Mouse (Mus musculus) ovary, adult 18-20 months (tissue): Measurements from ENCODE around the gene Rcan1.
"Not testable (repeated sequence)": the region's sequence is repeated elsewhere in the genome, so short reads cannot be mapped to it uniquely, and the experiment has no call there.

Experiments
- DNase-seq: peaks from one replicate; pipeline ENCODE4 v3.0.0; 2022; ENCODE audit warnings: low spot score, mixed read lengths

Rcan1 gene

DNA sequence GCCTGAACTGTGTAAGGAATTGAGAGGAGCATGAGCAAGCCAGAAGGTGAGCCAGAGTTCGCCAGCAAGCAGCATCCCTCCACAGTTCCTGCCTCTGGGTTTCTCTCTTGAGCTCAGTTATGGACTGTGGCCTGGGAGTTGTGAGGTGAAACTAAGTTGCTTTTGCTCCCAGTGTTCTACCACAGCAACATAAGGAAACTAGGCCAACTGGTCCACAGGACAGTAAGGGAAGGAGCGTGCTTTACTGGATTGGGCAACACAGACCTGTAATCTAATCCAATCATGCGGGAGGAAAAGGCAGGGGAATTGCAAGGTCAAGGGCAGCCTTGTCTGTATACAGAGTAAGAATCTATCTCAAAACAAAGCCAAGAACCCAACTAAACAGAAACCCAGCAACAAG lies 37.5 kb downstream of the Rcan1 start:
- DNase-seq, result no peak

DNA sequence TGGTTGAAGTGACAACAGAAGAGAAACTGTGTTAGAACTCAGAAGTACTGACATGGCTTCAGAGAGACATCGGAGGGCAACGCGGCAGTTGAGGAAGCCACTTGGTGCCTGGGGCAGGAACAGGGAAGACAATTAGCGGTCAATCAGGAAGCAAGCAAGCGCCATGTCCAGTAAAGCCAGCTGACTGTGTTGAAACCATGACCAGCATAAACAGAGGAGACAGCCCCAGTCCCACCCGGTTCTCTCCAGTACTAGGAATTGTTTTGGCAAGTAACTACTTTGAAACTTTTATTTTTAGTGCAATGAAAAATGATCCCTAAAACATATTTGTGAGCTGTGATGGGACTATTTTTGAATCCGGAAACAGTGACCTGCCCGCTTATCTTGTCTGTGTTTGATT lies 39.9 kb downstream of the Rcan1 start:
- DNase-seq, result no peak

DNA sequence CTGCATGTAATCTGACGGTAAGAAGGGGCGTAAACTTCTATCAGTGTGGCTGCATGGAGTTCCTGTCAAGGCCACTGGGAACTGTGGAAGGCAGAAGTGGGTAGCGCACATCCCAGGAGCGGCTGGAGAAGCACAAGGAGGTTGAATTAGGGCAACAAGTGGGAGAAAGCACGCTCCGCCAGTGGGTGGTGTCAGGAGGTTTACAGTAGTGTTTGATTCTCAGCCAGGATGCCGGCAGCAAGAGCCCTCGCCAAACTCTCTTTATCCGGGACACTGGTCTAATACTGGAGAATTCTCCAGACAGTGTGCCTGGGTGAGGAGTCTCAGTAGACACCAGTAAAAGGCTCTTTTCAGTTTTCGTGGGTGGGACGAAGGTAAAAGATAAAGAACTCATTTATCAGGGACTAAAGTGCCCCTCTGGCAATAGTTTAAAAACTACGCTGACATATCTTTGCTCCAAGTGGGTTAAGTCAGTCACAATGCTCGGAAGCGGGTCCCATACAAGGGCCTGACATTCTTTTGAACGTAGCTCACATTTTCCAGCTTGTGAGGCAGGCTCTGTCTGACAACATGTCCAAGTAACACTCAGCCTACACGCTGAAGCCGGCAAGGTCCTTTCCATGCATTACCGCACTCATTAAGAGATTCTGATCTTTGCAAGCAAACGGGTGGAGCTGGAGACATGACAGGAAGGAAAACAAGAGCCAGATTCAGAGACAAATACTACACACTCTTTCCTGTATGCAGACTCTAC lies 42.3 kb downstream of the Rcan1 start:
- peak; percentile 23 for DNase-seq

DNA sequence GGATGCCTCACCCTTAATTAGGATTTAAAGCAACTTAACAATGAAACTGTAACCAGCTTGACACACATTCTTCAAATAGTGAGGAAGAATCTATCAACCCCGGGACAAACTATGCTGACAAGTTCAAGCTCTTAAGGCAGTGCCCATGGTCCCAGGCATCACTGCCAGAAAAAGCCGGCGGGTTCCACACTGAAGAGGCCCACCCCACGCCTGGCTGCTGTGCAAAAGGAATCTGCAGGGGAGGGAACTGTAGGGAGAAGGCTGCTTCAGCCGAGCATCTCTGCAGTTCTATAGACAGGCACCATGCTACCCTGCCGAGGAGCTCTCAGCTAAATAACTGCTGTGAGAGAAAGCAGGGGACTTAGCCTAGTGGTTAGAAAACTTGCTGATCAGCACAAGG lies 44.0 kb downstream of the Rcan1 start:
- no peak for DNase-seq

DNA sequence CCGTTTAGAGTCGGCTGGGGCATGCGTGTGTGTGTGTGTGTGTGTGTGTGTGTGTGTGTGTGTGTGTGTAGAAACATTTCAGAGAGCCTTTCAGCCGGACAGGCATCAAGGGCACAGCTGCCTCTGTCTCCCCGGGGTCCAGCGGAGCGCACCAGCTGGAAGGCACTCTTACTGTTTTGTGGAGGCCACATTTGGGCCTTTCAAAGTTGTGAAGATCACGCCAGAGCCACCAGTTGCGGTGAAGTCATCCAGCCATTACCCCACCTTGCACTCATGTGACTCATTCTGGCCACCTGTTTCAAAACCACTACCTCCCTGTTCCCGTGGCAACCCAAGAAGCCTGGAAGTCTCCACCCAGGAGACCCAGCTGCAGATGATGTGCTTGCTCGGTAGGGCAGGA lies 44.8 kb downstream of the Rcan1 start:
- DNase-seq, result no peak

DNA sequence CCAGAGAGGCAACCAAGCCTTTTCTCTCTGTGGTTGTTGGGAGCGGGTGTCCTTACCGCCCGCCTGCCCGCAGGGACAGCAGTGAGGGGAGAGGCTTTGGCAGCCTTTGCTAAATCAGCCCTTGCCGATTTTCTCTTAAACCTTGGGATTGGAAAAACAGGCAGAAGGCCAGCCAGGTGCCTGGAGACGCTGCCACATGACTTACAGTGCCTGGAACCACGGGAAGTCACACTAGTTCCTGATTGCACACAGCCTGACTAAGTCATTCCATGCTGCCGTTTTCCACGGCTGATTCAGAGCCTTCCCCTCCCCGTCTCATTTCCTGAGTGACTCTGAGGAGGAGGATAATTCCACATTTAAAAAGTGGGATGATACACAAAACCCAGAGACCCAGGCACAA lies 47.3 kb downstream of the Rcan1 start:
- DNase-seq, result no peak

DNA sequence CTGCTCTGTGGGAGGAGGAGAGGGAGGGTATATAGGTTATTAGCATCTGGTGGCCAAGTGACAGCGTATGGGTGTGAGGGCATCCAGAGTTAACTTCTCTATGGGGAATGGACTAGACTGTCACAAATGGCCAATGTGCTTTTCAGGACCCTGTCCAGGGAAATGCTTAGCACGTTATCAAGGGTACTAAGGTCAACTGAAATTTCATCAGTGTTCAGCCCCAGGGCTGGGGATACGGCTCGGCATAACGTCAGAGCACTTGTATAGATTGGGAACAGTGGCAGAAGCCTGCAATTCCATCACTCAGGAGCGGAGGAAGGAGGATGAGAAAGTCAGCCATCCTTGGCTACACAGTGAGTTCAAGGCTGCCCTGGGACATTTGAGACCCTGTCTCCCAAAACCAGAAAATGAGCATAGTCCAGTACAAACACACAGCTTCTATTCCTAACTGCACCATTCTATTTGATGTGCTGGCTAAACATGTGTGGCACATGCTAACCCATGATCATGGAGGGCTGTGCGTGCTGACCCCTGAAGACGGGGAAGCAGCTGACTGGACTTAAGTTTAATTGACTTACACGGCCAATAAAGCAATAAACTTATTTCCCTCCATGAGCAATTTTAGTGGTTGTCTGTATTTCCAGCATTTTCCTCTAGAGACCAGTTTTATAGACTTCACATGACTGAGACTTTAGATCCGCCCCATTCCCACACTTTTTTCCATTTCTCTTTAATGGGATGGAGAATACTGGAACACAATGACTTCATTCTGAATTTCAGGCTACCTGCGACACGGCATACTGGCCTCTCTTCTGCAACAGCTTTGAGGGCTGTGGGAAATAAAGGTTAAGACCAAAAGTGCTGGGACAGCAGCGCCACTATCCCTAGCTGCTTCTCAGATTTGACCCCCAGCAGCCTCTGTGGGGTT lies 48.0 kb downstream of the Rcan1 start:
- no peak for DNase-seq

DNA sequence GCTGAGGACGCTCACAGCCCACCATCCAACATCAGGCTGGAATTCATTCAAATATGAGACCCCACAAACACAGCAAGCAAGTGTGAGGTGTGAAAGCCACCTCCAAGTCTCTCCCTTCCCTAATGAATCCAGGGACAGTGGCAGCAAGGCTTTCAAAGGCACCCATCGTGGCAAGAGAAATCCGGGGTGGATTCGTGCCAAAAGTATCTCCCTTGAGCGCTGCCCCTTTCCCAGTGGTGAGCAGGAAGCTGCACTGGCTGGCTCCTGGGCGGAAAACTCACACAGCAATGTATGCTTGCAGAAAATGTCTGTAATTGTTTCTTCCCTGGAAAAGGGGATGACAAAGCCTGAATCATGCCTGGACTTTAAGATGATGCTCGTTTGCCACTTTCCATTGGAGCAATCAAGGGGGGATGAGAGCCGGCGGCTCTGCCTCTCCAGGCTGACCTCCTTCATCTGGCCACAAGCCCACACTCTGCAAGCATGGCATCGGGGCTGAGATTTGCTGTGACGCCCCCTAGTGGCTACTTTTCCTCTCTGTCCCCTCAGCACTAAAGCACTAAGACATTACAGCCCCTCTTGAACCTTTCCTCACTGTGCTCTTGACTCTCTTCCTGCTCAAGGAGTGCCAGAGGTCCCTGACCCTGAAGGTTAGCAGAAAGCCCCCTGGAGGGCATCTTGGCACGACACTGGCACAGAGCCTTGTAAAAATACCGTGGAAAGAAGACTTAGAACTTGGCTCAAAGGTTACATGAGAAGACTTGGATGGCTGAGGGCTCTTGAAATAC lies 49.3 kb downstream of the Rcan1 start:
- no peak for DNase-seq

DNA sequence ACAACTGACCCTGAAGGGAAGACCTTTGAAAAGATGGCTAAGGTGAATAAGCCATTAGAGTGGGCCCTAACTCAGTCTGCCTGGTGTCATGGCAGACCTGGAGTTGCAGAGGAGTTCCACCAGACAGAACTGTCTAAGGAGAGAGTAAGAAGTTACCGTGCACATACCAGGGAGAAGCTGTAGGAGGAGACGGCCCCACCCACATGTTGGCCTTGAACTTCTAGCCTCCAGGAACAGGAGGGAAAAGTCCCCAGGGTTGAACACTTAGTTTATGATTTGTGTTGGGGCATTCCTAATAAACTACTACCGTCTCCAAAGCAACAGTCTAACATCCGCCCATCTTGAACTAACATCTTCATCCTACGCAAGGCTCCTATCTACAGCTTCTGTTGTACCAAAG lies 50.0 kb downstream of the Rcan1 start:
- DNase-seq, result no peak

DNA sequence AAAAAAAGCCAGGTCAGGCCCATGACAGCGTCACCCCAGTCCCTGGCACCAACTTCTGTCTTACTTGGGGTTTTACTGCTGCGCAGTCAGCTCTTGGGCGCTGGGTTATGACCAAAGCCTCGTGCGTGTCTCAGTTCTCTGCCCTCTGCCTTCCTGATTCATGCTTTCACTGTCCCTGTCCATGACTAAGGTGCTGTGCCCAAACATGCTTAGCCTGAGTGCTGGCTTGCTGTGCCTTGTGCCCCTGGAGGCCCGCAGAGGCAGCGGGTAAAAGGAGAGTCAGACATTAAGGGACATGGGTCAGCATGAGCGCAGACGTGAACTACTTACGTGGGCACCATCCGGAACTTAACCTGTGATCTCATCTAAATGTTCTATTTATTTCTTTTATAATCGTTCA lies 51.6 kb downstream of the Rcan1 start:
- no peak for DNase-seq

DNA sequence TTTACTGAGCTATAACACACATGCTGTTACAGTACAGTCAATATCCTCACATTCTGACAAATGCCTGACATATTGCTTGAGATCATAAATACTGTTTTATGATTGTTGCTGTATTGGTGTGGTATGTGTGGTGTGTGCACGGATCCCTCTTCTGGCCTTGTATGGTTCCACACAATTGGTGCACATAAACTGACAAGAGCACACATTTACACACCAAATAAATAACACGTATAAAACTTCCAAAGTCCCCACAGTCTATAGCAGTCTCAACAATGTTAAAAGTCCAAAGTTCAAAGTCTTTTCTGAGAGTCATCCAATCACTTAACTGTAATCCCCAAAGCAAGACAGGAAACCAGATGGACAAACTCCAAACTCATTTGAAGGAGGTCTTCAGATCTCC lies 53.4 kb downstream of the Rcan1 start:
- DNase-seq, result no peak

DNA sequence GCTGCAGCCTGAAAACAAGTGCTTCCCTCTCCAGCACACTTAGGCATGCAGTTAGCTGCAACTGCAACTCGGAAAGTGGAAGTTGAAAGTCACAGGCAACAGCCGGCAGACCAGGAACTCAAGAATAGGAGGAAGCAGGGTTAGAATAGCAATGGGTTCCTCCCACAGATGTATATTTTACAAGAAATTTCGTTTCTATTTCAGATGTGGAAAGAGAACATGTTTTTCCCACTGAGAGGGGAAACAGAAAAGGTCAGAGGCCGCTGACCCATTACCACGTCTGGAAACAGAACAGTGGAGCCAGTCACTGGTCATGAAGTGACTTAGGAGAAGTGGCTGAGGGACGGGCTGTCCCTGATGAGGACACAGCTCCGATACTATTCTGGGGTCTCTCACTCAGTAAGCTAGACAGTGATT lies 55.0 kb downstream of the Rcan1 start:
- no peak for DNase-seq

DNA sequence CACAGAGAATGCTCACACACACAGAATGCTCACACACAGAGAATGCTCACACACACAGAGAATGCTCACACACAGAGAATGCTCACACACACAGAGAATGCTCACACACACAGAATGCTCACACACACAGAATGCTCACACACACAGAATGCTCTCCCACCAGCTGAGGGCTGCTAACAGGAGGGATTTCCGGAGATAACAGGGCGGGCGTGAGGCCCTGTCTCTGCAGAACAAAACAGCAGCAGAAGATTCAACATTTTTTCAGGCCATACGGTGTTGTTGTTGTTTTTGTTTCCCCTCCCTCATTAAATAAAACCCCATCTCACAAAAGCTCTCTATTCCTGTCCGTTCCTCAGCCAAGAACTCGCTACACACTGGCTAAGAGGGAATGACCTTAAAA lies 55.6 kb downstream of the Rcan1 start:
- DNase-seq, result not testable (repeated sequence)

DNA sequence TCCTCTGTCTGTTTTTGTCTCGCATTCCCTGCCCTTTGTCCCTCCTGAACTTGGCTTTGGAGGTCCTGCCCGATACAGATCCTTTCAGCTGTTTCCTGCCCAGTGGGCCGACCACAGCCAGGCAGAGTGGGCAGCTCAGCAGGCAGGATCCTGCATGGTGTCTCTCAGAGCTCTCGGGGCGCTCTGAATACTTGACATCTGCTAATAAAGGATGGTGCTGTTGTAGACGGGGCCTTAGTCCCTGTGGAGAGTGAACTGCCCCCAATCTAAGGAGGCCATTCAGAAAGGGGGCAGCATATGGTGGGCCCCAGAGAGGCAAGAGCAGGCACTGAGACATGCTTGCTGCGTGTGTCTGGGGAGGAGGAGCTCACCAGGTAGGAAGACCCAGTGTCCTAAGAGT lies 57.8 kb downstream of the Rcan1 start:
- no peak for DNase-seq

DNA sequence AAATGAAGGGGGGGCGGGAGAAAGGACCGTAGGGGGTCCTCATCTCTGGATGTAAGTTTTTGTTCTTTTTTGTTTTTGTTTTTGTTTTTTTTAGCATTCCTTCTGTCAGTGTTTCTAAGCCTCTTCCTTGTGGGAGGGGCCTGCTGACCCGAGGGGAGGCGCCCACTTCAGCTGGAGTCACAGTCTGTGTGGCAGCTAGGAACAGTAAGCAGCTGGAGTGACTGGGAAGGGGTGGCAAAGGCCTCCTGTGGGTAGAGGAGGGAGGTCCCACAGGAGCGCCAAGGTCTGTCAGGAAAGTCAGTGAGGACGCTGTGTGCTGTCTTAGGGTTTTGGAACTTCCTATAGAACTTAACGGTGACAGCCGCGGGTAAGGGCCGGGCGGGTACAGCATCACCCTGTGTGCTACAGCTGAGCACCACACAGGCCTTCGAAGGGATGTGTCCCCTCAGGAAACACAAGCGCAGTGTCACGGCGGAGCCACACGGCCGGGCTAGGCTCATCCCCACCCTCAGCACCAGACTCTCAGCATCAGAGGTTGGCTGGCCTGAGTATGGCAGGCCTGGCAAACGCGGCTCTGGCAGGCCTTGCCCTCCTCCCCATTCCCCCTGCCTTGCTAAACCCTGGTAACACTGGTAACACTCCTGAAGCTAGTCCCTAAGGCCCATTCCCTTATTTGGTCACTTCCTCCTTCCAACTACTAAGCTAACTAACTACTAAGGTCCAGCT lies 58.5 kb downstream of the Rcan1 start:
- no peak for DNase-seq

DNA sequence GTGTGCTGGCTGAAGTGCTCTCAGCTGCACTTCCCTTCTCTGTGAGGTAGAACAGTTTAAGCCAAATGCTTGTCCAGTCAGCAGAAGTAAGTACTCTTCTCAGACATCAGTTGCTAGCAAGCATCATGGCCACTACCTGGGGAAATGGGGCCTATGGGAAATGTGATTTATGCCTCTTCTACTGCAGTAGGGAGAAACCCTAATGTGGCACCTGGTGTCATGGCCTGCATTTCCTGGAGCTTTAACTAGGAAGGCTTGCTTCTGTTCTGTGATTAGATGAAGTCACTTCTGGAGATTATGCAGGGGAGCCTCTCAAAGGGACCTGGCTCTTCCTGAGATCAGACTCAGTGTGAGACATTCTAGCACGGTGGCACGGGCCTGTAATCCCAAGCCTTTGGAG lies 60.3 kb downstream of the Rcan1 start:
- no peak for DNase-seq

DNA sequence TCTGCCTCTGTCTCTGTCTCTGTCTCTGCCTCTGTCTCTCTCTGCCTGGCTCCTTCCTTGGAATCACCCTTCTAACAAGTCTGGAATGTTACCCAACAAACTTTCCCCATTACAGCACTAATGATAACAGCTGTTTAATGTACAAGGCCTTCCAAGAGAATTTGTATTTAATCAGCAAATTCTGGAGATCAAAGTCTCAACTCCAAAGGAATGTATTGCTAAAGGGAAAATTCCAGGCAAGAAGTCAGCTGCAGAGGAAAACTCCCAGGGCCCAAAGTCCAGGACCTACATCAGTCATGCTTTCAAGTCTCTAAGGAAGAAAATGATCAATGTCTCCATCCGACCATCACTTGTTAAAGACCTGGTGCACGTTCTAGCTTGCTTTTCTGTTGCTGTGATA lies 62.8 kb downstream of the Rcan1 start:
- DNase-seq, result no peak

DNA sequence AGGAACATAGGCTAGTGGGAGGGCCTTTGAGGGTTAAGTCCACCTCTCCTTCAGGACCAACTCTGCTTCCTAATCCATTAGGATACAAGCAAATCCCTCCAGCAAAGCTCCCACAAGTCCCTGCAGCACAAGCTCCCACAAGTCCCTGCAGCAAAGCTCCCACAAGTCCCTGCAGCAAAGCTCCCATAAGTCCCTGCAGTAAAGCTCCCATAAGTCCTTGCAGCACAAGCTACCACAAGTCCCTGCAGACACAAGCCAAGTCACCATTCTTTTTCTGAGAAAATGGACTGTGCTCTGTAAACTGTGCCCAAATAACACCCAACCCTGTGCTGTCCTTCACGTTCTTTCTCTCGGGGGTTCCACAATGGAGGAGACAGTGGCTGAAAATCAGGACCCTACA lies 66.5 kb downstream of the Rcan1 start:
- DNase-seq, result no peak

DNA sequence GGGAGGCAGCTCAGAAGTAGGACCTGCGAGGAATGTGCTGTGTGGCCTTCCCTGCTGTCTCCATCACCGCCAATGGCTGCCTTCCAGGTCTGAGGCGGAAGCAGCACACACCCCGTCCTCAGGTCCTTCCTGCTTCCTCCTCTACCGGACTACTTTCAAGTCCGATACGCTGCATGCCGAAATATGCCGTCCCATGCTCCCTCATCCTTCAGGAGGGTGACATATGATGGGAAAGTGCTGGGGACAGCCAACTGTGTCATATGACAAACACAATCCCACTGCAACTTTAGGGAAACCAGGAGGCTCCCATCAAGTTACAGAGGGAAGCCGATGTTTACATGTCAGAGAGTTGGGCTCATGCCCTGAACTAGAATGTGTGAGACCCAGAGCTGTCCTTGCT lies 67.6 kb downstream of the Rcan1 start:
- no peak for DNase-seq

DNA sequence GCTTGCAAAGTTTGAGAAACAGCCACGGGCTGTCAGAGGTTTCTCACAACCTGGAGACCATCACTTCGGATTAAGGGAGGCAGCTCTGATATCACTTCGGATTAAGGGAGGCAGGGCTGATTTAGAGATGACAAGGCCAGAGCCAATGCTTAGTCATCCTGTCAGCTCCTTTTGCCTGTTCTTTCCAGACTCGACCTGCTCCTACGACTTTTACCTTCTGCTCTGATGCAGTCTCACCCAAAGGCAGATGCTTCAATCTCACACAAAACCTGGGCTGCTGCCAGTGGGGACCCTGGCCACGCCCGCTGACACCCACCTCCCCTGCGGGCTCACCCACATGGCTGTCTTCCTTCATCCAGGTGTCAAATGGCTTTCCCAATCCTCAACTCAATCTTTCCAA lies 68.5 kb downstream of the Rcan1 start:
- no peak for DNase-seq

DNA sequence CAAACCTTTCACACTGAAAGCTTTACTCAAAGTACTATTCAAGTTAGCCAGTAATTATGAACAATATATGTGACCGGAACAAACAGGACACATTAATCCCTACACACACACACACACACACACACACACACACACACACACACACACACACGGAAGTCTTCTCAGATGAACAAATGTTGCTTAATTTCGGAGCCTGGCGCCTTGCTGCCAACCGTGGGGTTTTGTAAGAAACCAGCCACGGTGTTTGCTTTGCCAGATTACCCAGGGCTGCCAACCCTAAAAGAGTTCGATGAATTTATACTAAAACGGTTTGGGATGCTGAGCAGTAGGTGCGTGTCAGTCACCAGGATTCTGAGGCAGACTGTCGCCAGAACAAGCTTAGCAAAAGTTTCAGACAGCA lies 69.5 kb downstream of the Rcan1 start:
- no peak for DNase-seq
